Mouse (Mus musculus): ENCODE measurements at regions not wholly inside any gene's neighbourhood (a gene's known extent, or its start where the extent isn't known, plus 50 kb on each side); places are given as distances from the start of the nearest gene placed in this dataset.
"Not testable (repeated sequence)": the region's sequence is repeated elsewhere in the genome, so short reads cannot be mapped to it uniquely, and the experiment has no call there.

- DNase-seq, result no peak
Measured at GRCm38 (mm10) chr13:5920422-5920821, 59.1 kb downstream of the Klf6 start.

GRCm38 (mm10) chr13:5931433-5931832 lies 70.2 kb downstream of the Klf6 start:
- DNase-seq, result no peak

- no peak for DNase-seq
Measured at GRCm38 (mm10) chr13:5937436-5937835, 76.2 kb downstream of the Klf6 start.

GRCm38 (mm10) chr13:5937970-5938369 lies 76.7 kb downstream of the Klf6 start:
- no peak for DNase-seq

GRCm38 (mm10) chr13:5939368-5939767 lies 78.1 kb downstream of the Klf6 start:
- no peak for DNase-seq

GRCm38 (mm10) chr13:5952863-5953262 lies 91.6 kb downstream of the Klf6 start:
- no peak for DNase-seq

- DNase-seq, result not testable (repeated sequence)
Measured at GRCm38 (mm10) chr13:5955121-5955520, 93.8 kb downstream of the Klf6 start.

GRCm38 (mm10) chr13:5956145-5956544 lies 94.9 kb downstream of the Klf6 start:
- DNase-seq, result no peak

GRCm38 (mm10) chr13:5962947-5963346 lies 101.7 kb downstream of the Klf6 start:
- DNase-seq, result no peak

GRCm38 (mm10) chr13:5964626-5965025 lies 103.3 kb downstream of the Klf6 start:
- DNase-seq, result no peak

GRCm38 (mm10) chr13:5978615-5979014 lies 117.3 kb downstream of the Klf6 start:
- DNase-seq, result no peak

- no peak for DNase-seq
Measured at GRCm38 (mm10) chr13:5987491-5987890, 126.2 kb downstream of the Klf6 start.

- DNase-seq, result no peak
Measured at GRCm38 (mm10) chr13:5988407-5988806, 127.1 kb downstream of the Klf6 start.

GRCm38 (mm10) chr13:6000559-6001217 lies 139.4 kb downstream of the Klf6 start:
- no peak for DNase-seq

- DNase-seq, result no peak
Measured at GRCm38 (mm10) chr13:6001218-6001564, 139.9 kb downstream of the Klf6 start.

GRCm38 (mm10) chr13:6005901-6006300 lies 144.6 kb downstream of the Klf6 start:
- no peak for DNase-seq

GRCm38 (mm10) chr13:6009671-6010070 lies 148.4 kb downstream of the Klf6 start:
- no peak for DNase-seq

GRCm38 (mm10) chr13:6027207-6027606 lies 165.9 kb downstream of the Klf6 start:
- no peak for DNase-seq

- no peak for DNase-seq
Measured at GRCm38 (mm10) chr13:6028878-6029277, 167.6 kb downstream of the Klf6 start.

- DNase-seq, result no peak
Measured at GRCm38 (mm10) chr13:6029461-6029860, 168.2 kb downstream of the Klf6 start.

- DNase-seq, result no peak
Measured at GRCm38 (mm10) chr13:6030128-6030527, 168.8 kb downstream of the Klf6 start.

GRCm38 (mm10) chr13:6040132-6040531 lies 178.8 kb downstream of the Klf6 start:
- no peak for DNase-seq

- DNase-seq, result no peak
Measured at GRCm38 (mm10) chr13:6040663-6041062, 179.4 kb downstream of the Klf6 start.

GRCm38 (mm10) chr13:6042495-6042894 lies 181.2 kb downstream of the Klf6 start:
- DNase-seq, result no peak

GRCm38 (mm10) chr13:6059515-6060228 lies 198.4 kb downstream of the Klf6 start:
- no peak for DNase-seq

Measured in thymus, postnatal 36 days (tissue).